Mouse (Mus musculus) liver, embryonic 14.5 days (tissue): Measurements from ENCODE around the gene Zfp280d.

ENCODE experiments used
- CTCF ChIP-seq: IDR thresholded peaks from 2 replicates; pipeline ENCODE4 v1.5.1; 2016; ENCODE audit warnings: antibody characterized with exemption, low read depth, control low read depth
- EP300 ChIP-seq: IDR thresholded peaks from 2 replicates; pipeline ENCODE4 v1.6.1; 2016; ENCODE audit warnings: antibody characterized with exemption, low read depth

DNA sequence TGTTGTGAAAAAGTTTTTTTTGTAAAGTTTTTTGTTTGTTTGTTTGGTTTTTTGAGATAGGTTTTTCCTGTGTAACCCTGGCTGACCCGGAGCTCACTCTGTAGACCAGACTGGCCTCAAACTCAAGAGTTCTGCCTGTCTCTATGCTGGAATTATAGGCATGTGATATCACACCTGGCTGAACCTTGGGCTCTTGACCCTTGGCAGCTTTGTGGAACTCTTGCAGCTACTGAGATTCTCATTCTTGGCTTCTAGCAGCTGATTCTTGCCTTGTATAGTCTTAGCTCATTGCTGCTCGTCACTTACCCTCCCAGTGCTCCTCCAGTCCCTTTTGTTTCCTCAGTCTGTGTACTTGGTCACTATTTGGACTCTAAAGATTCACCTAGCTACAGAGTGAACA is 13.6 kb downstream of the Zfp280d start:
- no peak for TF ChIP-seq CTCF
- TF ChIP-seq EP300 = no peak
